Mouse (Mus musculus) CH12.LX (cell line): ENCODE measurements around the gene Dcaf11.

Experiments used
- CTCF ChIP-seq, 2 experiments: IDR thresholded peaks in 1 of 2; conservative IDR thresholded peaks in 1 of 2; 2 replicates each; pipeline ENCODE4 v1.5.1; 2011 to 2012; ENCODE audit warnings: low read depth in 2 of 2, low read length in 2 of 2, improper control_type of control experiment in 1 of 2, inconsistent platforms in 1 of 2, mild to moderate bottlenecking in 1 of 2, moderate library complexity in 1 of 2
- ELF1 ChIP-seq: IDR thresholded peaks from 2 replicates; pipeline ENCODE4 v1.6.1; 2014; ENCODE audit warnings: low read depth, mild to moderate bottlenecking, inconsistent platforms, low read length, improper control_type of control experiment
- MAX ChIP-seq: IDR thresholded peaks from 2 replicates; pipeline ENCODE4 v1.6.1; 2011; ENCODE audit warnings: low read length, improper control_type of control experiment
- POLR2A ChIP-seq: IDR thresholded peaks from 2 replicates; pipeline ENCODE4 v1.6.1; 2011; ENCODE audit warnings: low read depth, mild to moderate bottlenecking, improper control_type of control experiment, low read length
- RAD21 ChIP-seq: IDR thresholded peaks from 2 replicates; pipeline ENCODE4 v1.6.1; 2011; ENCODE audit warnings: low read depth, mild to moderate bottlenecking, low read length, improper control_type of control experiment, moderate library complexity
- TBP ChIP-seq: conservative IDR thresholded peaks from 2 replicates; pipeline ENCODE4 v1.6.1; 2011; ENCODE audit warnings: low read depth, low read length, improper control_type of control experiment

- TF ChIP-seq MAX (no peak), POLR2A (no peak), CTCF (conservative IDR thresholded peaks at IDR 0.05 in 1 of 2, IDR thresholded peaks at IDR 0.05 in 1 of 2; ENCODE audit: low read depth in 2 of 2, low read length in 2 of 2) (no peak), RAD21 (no peak), TBP (no peak), ELF1 (no peak)
Observed at GRCm38 (mm10) chr14:55524062-55524461, 35.7 kb upstream of the Dcaf11 start.
